Mouse (Mus musculus) testis, adult 2 months (tissue): ENCODE measurements at regions not wholly inside any gene's neighbourhood (a gene's known extent, or its start where the extent isn't known, plus 50 kb on each side); places are given as distances from the start of the nearest gene placed in this dataset.
A peak's percentile ranks its signal among the peaks of the same experiment; 100 is the strongest.

ENCODE experiments used
- H3K27ac ChIP-seq: fragments of 200-500 bp; 2 replicates; pipeline ENCODE4 v1.5.1; 2012; ENCODE audit warnings: low read depth, low read length; ENCODE audit not compliant: control insufficient read depth, insufficient read depth
- H3K27me3 ChIP-seq: fragments of 200-500 bp; 2 replicates; pipeline ENCODE4 v1.6.1; 2012; ENCODE audit warnings: mild to moderate bottlenecking, low read length, moderate library complexity; ENCODE audit not compliant: control insufficient read depth, insufficient read depth
- H3K36me3 ChIP-seq: fragments of 200-500 bp; 2 replicates; pipeline ENCODE4 v1.6.1; 2012; ENCODE audit warnings: mild to moderate bottlenecking, low read length; ENCODE audit not compliant: control insufficient read depth, insufficient read depth
- H3K4me1 ChIP-seq: fragments of 200-500 bp; 2 replicates; pipeline ENCODE4 v1.6.1; 2012; ENCODE audit warnings: low read length; ENCODE audit not compliant: control insufficient read depth, insufficient read depth
- H3K4me3 ChIP-seq: fragments of 200-500 bp; 2 replicates; pipeline ENCODE4 v1.5.1; 2012; ENCODE audit warnings: low read depth, mild to moderate bottlenecking, low read length, moderate library complexity, mixed read lengths; ENCODE audit not compliant: control insufficient read depth
- CTCF ChIP-seq: fragments of 200-500 bp; IDR thresholded peaks from 2 replicates; pipeline ENCODE4 v1.5.1; 2012; ENCODE audit warnings: low read depth, mild to moderate bottlenecking, inconsistent platforms, low read length, moderate library complexity; ENCODE audit not compliant: control insufficient read depth, insufficient read depth, insufficient replicate concordance
- POLR2A ChIP-seq: fragments of 200-500 bp; IDR thresholded peaks from 2 replicates; pipeline ENCODE4 v1.6.1; 2012; ENCODE audit warnings: low read depth, mild to moderate bottlenecking, inconsistent platforms, low read length, moderate library complexity; ENCODE audit not compliant: control insufficient read depth

DNA sequence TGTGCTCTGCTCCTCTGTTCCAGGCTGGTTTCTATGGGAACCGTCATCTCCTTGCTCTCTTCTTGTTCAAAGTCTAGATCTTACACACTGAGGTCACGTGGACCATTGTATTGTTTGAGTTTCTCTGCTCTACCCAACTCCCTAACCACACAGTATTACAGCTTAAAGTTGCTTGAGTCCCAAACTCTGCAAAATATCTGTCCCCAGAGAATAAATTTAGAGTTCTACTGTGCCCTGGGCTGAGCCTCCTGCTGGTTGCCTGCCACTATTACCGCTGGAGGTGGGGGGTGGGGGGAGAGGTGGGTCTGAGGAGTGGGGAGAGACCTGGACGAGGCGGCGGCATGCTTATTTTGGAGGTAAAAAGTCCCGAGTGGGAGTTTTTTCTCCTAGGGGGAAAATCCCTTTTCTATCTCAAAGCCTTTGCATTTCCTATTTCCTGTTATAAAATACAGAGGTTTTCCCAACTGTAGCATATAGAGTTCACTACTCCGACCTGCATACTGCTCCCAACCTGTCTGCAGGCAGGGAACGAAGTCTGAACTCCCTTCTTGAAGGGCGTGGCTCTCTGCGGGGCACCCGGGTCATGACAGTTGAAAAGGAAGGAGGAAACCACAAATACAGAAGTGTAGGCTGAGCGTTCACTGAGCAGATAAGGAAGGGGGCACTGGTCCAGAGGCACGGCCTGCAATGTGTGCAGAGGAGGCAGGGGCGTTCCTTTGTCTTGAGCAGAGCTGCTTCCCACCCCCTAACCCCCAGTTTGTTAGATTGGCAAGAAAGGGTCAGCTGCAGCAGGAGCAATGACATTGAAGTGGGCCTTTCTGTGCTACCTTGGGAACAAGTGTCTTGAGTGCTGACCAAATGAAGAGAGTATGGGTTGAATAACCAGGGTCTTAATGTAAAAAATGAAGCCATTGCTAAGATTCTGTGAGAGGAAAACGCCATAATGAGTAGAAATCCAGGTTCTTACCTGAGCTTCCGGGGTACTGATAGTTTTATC lies 188.7 kb downstream of the Akap7 start:
- TF ChIP-seq CTCF = no peak
- no peak for TF ChIP-seq POLR2A
- Histone ChIP-seq H3K27ac (no peak overlapping the region), H3K27me3 (no peaks in the 10 kb centered on the region), H3K4me1 (peaks cover 4% of the 10 kb centered on the region), H3K36me3 (no peaks in the 10 kb centered on the region), H3K4me3 (peak overlapping the region; percentile 21; the same call in 1 of the 2 replicates)

DNA sequence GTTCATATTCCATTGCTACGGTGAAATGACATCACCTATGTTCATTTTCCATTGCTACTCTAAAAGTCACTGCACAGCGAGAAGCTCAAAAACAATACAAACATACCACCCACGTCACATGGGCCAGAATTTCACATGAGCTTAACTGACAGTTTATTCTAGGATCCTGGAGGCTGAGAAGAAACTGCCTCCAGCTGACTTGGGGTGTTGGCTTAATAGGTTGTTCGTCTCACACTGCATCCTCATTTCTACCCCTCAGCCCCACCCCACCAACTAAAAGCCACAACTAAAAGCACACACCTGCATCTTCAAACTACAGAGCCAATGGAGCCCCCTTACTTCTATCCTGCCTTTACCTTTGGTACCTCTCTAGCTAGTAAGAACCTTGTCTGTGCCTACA lies 187.0 kb upstream of the Arg1 start:
- TF ChIP-seq CTCF = no peak
- no peak for TF ChIP-seq POLR2A
- peaks cover 4% of the 10 kb centered on the region for H3K4me1 ChIP-seq
- no peaks in the 10 kb centered on the region for H3K36me3 ChIP-seq
- no peak overlapping the region for H3K4me3 ChIP-seq
- H3K27ac ChIP-seq = no peak overlapping the region
- H3K27me3 ChIP-seq = no peaks in the 10 kb centered on the region

DNA sequence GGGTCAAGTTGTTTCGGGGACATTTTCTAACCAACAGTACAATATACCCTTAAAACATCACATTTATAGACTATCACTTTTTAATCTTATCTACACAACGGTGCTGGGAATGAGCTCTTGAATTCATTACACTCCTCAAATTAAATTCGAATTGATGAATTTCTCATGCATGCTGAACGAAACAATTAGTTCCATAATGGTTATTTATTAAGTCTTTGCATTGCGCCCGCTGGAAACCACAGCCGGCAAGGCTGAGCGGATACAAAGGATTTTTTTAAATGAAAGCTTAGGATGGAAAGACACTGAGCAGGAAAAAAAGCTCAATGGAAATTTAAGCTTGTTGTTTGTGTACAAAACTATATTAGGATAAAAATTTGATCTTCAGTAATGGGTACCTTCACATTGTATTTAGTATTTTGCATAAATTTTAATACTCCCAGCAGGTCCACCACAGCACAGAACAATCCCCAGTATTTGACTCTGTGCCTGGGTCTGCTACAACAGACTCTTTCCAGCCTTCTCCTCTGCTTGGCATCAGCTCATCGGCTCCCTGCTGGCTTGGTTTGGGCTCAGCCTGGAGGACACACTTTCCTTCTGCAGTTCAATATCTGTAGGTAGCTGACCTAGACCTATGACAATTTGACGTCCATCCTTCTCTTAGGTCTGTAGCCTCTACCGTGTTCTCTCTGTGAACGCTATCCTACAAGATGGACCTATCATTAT lies 185.3 kb upstream of the Arg1 start:
- no peak overlapping the region for H3K27ac ChIP-seq
- TF ChIP-seq CTCF = no peak
- no peak for TF ChIP-seq POLR2A
- H3K4me3 ChIP-seq = no peak overlapping the region
- no peaks in the 10 kb centered on the region for H3K36me3 ChIP-seq
- H3K27me3 ChIP-seq = no peaks in the 10 kb centered on the region
- no peaks in the 10 kb centered on the region for H3K4me1 ChIP-seq

DNA sequence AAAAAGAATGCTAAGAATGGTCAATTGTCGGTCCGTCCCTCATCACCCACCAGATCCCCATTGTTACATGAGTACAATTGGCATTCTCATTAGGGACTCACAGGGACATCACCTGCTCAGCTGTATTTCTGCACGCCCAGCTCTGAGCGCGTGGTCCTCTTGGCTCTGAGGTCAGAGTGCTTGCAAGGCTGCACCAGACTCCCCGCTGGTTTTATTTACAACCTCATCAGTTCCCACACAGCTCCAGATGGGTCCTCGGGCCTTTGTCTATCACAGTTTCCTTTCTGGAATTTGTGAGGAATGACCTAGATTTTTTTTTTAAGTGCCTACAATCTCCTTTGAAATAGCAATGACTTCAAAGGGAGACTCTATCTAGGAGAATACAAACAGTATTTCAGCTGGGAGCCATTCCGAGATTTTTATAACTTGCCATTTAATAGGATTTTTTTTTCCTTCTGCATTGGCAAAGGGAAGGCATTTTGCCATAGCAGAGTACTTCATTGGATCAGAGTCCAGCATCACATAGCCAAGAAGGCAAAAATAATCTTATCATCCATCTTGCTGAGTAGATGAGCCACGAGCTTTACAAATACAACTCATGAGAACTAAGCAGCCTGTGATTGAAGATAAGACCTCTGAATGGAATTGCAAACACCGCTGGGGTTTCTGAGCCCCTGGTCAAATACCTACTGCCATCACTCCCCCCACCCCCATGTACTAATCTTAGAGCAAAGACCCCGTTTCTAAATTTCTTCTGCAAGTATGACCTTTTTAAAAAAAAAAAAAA lies 184.5 kb upstream of the Arg1 start:
- no peak overlapping the region for H3K27ac ChIP-seq
- H3K36me3 ChIP-seq = no peaks in the 10 kb centered on the region
- H3K27me3 ChIP-seq = no peaks in the 10 kb centered on the region
- H3K4me1 ChIP-seq = no peaks in the 10 kb centered on the region
- H3K4me3 ChIP-seq = no peak overlapping the region
- no peak for TF ChIP-seq CTCF
- no peak for TF ChIP-seq POLR2A

DNA sequence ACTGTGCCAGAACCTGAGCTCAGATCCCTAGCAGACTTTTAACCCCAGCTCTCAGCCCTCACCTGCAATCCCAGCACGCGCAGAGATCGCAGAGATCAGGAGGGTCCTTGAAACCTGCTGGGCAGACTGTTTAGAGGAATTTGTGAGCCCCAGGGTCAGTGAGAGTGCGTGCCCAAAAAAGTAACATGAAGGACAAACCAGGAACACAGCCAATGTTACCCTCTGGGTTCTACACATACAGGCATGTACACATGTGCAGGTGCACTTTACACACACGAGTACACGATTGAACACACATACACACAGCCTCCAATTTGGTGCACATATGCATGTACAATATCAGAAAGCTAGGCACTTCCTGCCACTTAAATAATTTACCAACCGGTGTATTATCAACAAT lies 183.9 kb upstream of the Arg1 start:
- H3K27ac ChIP-seq = no peak overlapping the region
- TF ChIP-seq CTCF (no peak), POLR2A (no peak)
- H3K36me3 ChIP-seq = no peaks in the 10 kb centered on the region
- no peaks in the 10 kb centered on the region for H3K4me1 ChIP-seq
- no peaks in the 10 kb centered on the region for H3K27me3 ChIP-seq
- H3K4me3 ChIP-seq = peak overlapping the region; percentile 31

DNA sequence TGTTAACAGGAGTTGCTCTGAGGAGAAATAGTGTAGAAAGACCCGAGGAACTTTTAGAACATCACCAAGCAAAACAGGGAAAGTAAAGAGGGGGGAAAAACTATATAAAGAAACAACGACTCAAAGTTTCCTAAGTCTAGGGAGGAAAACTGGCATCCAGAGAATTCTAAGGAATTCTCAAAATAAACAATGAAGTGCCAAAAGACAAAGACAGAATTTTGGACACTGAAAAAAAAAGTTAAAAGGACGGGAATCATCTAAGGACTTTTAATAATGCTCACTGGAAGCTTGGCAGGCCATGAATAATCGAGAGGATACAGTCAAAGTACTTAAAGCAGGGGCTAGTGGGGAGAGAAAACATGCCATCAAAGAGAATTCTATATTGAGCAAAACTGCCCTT lies 170.8 kb upstream of the Arg1 start:
- Histone ChIP-seq H3K4me1 (no peaks in the 10 kb centered on the region), H3K27me3 (no peaks in the 10 kb centered on the region), H3K36me3 (no peaks in the 10 kb centered on the region), H3K4me3 (no peak overlapping the region), H3K27ac (no peak overlapping the region)
- TF ChIP-seq CTCF = no peak
- TF ChIP-seq POLR2A = no peak

DNA sequence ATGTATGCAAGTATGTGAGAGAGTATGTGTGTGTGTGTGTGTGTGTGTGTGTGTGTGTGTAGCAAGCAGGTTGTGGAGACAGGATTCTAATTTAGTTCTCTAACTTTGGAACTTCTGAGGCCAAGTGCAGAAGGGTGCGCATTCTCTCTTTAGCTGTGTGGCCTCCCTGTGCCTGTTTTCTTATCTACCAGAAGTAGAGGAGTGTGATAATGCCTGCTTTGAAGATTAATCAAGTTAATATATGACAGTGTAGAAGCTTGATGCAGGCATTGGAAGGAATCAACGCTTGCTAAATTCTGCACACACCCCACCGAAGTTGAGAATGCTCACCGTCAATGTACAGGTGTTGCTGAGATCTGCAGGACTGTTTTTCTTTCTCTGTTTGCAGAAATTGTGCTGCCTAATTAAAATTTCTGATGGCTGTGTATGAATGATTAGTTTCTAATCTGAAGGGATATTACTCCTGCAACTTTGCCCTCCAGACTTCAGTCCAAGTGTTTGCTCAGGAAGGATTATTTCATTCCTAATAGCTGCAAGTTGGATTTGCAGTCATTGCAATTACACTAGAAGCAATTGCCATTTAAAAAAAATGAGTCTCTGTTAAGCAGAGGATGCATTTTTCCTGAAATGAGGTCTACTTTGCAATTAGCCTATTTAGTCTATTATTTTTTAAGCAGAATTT lies 162.6 kb upstream of the Arg1 start:
- Histone ChIP-seq H3K27ac (no peak overlapping the region), H3K27me3 (no peaks in the 10 kb centered on the region), H3K4me1 (peaks cover 6% of the 10 kb centered on the region), H3K4me3 (no peak overlapping the region), H3K36me3 (no peaks in the 10 kb centered on the region)
- TF ChIP-seq CTCF (no peak), POLR2A (no peak)
